In genomic region chr8:87690100-87691095, GRCm38 (mm10) we compare ENCODE assay signal across 9 mouse cellular contexts.
DNase-seq lines count a peak whose midpoint lies in the region; ATAC-seq lines count a peak whose summit lies in the region.
"Had no signal": no experiment of that assay in that cellular context is flagged by ENCODE, and none has a peak within 500 bp of the region (broad histone marks: within the 10 kb centered on the region; RNA-seq: fewer than 3 reads in every experiment).

No protein-coding gene starts in this region.

- intact Hi-C loops in gastrocnemius, postnatal 36 days (cut with DNase I) = no loop called here

- no peaks in the 10 kb centered on the region for H3K36me3 ChIP-seq in kidney, embryonic 14.5 days (ENCODE audit: control insufficient read depth, insufficient read depth, low read length)
- peaks cover 21% of the 10 kb centered on the region for H3K36me3 ChIP-seq in embryonic facial prominence, embryonic 13.5 days
- H3K36me3 ChIP-seq in intestine, embryonic 15.5 days = no peaks in the 10 kb centered on the region
- H3K36me3 ChIP-seq in neural tube, embryonic 15.5 days = no peaks in the 10 kb centered on the region

- H3K27ac ChIP-seq in kidney, embryonic 14.5 days (ENCODE audit: low read depth, low read length) = no peak overlapping the region
- no peak overlapping the region for H3K27ac ChIP-seq in embryonic facial prominence, embryonic 13.5 days
- no peak overlapping the region for H3K27ac ChIP-seq in intestine, embryonic 15.5 days
- peak overlapping the region; percentile 82 for H3K27ac ChIP-seq in neural tube, embryonic 15.5 days (replicated peaks)

- H3K9me3 ChIP-seq in kidney, embryonic 14.5 days (ENCODE audit: control insufficient read depth, low read length) = no peaks in the 10 kb centered on the region
- no peaks in the 10 kb centered on the region for H3K9me3 ChIP-seq in embryonic facial prominence, embryonic 13.5 days
- no peaks in the 10 kb centered on the region for H3K9me3 ChIP-seq in intestine, embryonic 15.5 days
- no peaks in the 10 kb centered on the region for H3K9me3 ChIP-seq in neural tube, embryonic 15.5 days (replicated peaks)

- 0 out of 2 replicates have a peak, but pooled peaks have one; percentile 18 for ATAC-seq in kidney, embryonic 14.5 days (ENCODE audit: low FRiP score, low TSS enrichment)
- no peak for ATAC-seq in embryonic facial prominence, embryonic 13.5 days (ENCODE audit: insufficient number of reproducible peaks, insufficient read depth, low FRiP score, low TSS enrichment, low read depth)
- ATAC-seq in intestine, embryonic 15.5 days = no peak
- peak; percentile 23 for ATAC-seq in neural tube, embryonic 15.5 days (ENCODE audit: low FRiP score)
- ATAC-seq: Patski had no signal

- no peak for DNase-seq in kidney, adult 8-10 months
- peak; percentile 37 for DNase-seq in ZHBTc4 (ENCODE audit: low read depth, low spot score)
- DNase-seq in gastrocnemius, postnatal 36 days = no peak
- DNase-seq in spleen, postnatal 10 days (ENCODE audit: low spot score in 2 of 2) = no peak

- 11% methylated on average over 28 of the region's 28 CpGs for WGBS in kidney, embryonic 14.5 days
- 41% methylated on average over 28 of the region's 28 CpGs for WGBS in embryonic facial prominence, embryonic 13.5 days
- WGBS in intestine, embryonic 15.5 days = 27% methylated on average over 28 of the region's 28 CpGs
- 14% methylated on average over 28 of the region's 28 CpGs for WGBS in neural tube, embryonic 15.5 days

- no peak overlapping the region for H3K4me3 ChIP-seq in kidney, embryonic 14.5 days (ENCODE audit: low read length)
- H3K4me3 ChIP-seq in embryonic facial prominence, embryonic 13.5 days = no peak overlapping the region
- H3K4me3 ChIP-seq in intestine, embryonic 15.5 days (replicated peaks) = no peak overlapping the region
- H3K4me3 ChIP-seq in neural tube, embryonic 15.5 days (replicated peaks) = no peak overlapping the region

- peaks cover 29% of the 10 kb centered on the region for H3K4me1 ChIP-seq in kidney, embryonic 14.5 days (ENCODE audit: control insufficient read depth, insufficient read depth, low read length)
- peaks cover 69% of the 10 kb centered on the region for H3K4me1 ChIP-seq in embryonic facial prominence, embryonic 13.5 days
- H3K4me1 ChIP-seq in intestine, embryonic 15.5 days (replicated peaks) = peaks cover 8% of the 10 kb centered on the region
- peaks cover 87% of the 10 kb centered on the region for H3K4me1 ChIP-seq in neural tube, embryonic 15.5 days

- no peak overlapping the region for H3K9ac ChIP-seq in kidney, embryonic 14.5 days (ENCODE audit: low read depth, low read length)
- H3K9ac ChIP-seq in embryonic facial prominence, embryonic 13.5 days = peak overlapping the region; percentile 11; the same call in 1 of the 2 replicates
- no peak overlapping the region for H3K9ac ChIP-seq in intestine, embryonic 15.5 days
- 0 out of 2 replicates have a peak overlapping the region, but pooled peaks have one; percentile 17 for H3K9ac ChIP-seq in neural tube, embryonic 15.5 days (replicated peaks)

- H3K27me3 ChIP-seq in kidney, embryonic 14.5 days (ENCODE audit: control insufficient read depth, insufficient read depth, low read length) = no peaks in the 10 kb centered on the region
- no peaks in the 10 kb centered on the region for H3K27me3 ChIP-seq in embryonic facial prominence, embryonic 13.5 days
- no peaks in the 10 kb centered on the region for H3K27me3 ChIP-seq in intestine, embryonic 15.5 days (replicated peaks)
- no peaks in the 10 kb centered on the region for H3K27me3 ChIP-seq in neural tube, embryonic 15.5 days (replicated peaks)

- peak overlapping the region; percentile 33 for H3K4me2 ChIP-seq in kidney, embryonic 14.5 days (replicated peaks; ENCODE audit: low read depth, low read length)
- H3K4me2 ChIP-seq in embryonic facial prominence, embryonic 13.5 days = peak overlapping the region; percentile 16
- peak overlapping the region; percentile 33 for H3K4me2 ChIP-seq in intestine, embryonic 15.5 days (replicated peaks)
- H3K4me2 ChIP-seq in neural tube, embryonic 15.5 days = peak overlapping the region; percentile 42

Comparison
In these comparisons a context has a peak if more than half of its experiments do, and no peak if none do; other contexts are left out.
1. ATAC-seq: peak in kidney, embryonic 14.5 days (single experiment) and neural tube, embryonic 15.5 days (single experiment); none in embryonic facial prominence, embryonic 13.5 days (single experiment) and intestine, embryonic 15.5 days (single experiment).
2. H3K9ac ChIP-seq: peak in embryonic facial prominence, embryonic 13.5 days (single experiment) and neural tube, embryonic 15.5 days (single experiment); none in kidney, embryonic 14.5 days (single experiment) and intestine, embryonic 15.5 days (single experiment).
3. Peak in every context shown above with its lines, with median percentiles within 50 percentile points of each other: H3K4me2 ChIP-seq.